ENCODE assay signal across 22 mouse cellular contexts in the genomic region with DNA sequence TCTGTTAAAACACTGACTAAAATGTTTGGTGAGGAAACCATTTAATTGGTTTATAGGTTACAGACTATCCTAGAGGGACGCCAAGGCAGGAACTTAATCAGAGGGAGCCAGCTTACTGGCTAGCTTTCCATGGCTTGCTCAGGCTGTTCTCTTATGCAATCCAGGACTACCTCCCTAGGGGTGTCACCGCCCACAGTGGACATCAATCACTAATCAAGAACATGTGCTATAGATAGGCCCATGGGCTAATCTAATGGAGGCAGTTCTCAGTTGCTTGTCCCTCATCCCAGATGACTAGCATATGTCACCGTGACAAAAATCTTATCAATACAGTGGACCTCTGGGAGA. TPM values are rescaled to one million over a fixed set of nuclear protein-coding genes. Genes with fewer than 3 reads are reported as not detected.
DNase-seq lines count a peak whose midpoint lies in the region; ATAC-seq lines count a peak whose summit lies in the region.
"Had no signal": no experiment of that assay in that cellular context is flagged by ENCODE, and none has a peak within 500 bp of the region (broad histone marks: within the 10 kb centered on the region; RNA-seq: fewer than 3 reads in every experiment).

No protein-coding gene starts in this region.

- ATAC-seq in intestine, embryonic 15.5 days = no peak
- ATAC-seq: CD4-positive, CD25-positive, alpha-beta regulatory T cell, adult 4 months; forebrain, embryonic 13.5 days; forebrain, embryonic 15.5 days; forebrain, postnatal 0 days had no signal

- peak; percentile 54 for DNase-seq in heart, adult 11 months
- no peak for DNase-seq in heart, postnatal 25 days (ENCODE audit: low spot score)
- DNase-seq in NIH3T3 (ENCODE audit: low read depth) = peak; percentile 25
- DNase-seq in gonadal fat pad, adult 2 months (ENCODE audit: low read depth) = peak; percentile 33
- DNase-seq: adrenal gland, adult 2 months; adrenal gland, postnatal 10 days; adrenal gland, postnatal 25 days; B cell, adult 2 months; cerebellum, adult 11 months; cerebellum, adult 18-20 months; cerebellum, adult 9-10 months; cerebellum, postnatal 10 days; cerebellum, postnatal 25 days; forebrain, postnatal 0 days had no signal

- 96% methylated on average over 3 of the region's 3 CpGs for WGBS in intestine, embryonic 15.5 days

- H3K27ac ChIP-seq in intestine, embryonic 15.5 days = no peak overlapping the region
- H3K27ac ChIP-seq: embryonic facial prominence, embryonic 10.5 days; embryonic facial prominence, embryonic 12.5 days; forebrain, embryonic 13.5 days; forebrain, embryonic 15.5 days had no signal

- H3K36me3 ChIP-seq in intestine, embryonic 15.5 days = peaks cover 16% of the 10 kb centered on the region; the same call in 1 of the 2 replicates

- H3K9ac ChIP-seq in intestine, embryonic 15.5 days = no peak overlapping the region
- H3K9ac ChIP-seq: embryonic facial prominence, embryonic 12.5 days; forebrain, embryonic 13.5 days; forebrain, embryonic 15.5 days; forebrain, postnatal 0 days had no signal

- H3K9me3 ChIP-seq in intestine, embryonic 15.5 days = no peaks in the 10 kb centered on the region
- H3K9me3 ChIP-seq: embryonic facial prominence, embryonic 10.5 days; embryonic facial prominence, embryonic 12.5 days; forebrain, embryonic 13.5 days; forebrain, embryonic 15.5 days; G1E had no signal

- H3K4me3 ChIP-seq in intestine, embryonic 15.5 days (replicated peaks) = no peak overlapping the region
- H3K4me3 ChIP-seq: embryonic facial prominence, embryonic 10.5 days; embryonic facial prominence, embryonic 12.5 days; forebrain, embryonic 13.5 days; forebrain, embryonic 15.5 days had no signal

- H3K4me1 ChIP-seq in intestine, embryonic 15.5 days (replicated peaks) = no peaks in the 10 kb centered on the region
- H3K4me1 ChIP-seq: embryonic facial prominence, embryonic 10.5 days; embryonic facial prominence, embryonic 12.5 days; forebrain, embryonic 13.5 days; forebrain, embryonic 15.5 days had no signal

- no peaks in the 10 kb centered on the region for H3K27me3 ChIP-seq in intestine, embryonic 15.5 days (replicated peaks)
- H3K27me3 ChIP-seq: CH12.LX; embryonic facial prominence, embryonic 12.5 days; forebrain, embryonic 13.5 days; forebrain, embryonic 15.5 days had no signal

- intact Hi-C loops in heart, postnatal 25 days (cut with DNase I) = no loop called here

- H3K4me2 ChIP-seq in intestine, embryonic 15.5 days (replicated peaks) = no peak overlapping the region
- H3K4me2 ChIP-seq: embryonic facial prominence, embryonic 12.5 days; forebrain, embryonic 13.5 days; forebrain, embryonic 15.5 days had no signal

RNA-seq across cellular contexts. Expression of a gene that starts 18.7 kb away (rescaled TPM):
- total RNA-seq in heart, postnatal 25 days (2021) = 100 to 1,000 TPM; 126 to 148 TPM
- polyA plus RNA-seq in gonadal fat pad, adult 2 months (2012; rRNA removed) = 181 and 216 TPM in 2 replicates
- polyA plus RNA-seq in intestine, embryonic 15.5 days (2015; fragmentation: Nextera tagmentation; extraction: Ambion mirVana) = 166 and 185 TPM in 2 replicates

RNA-seq across cellular contexts. Expression of a gene that starts 47.7 kb away (rescaled TPM):
- total RNA-seq in heart, postnatal 25 days (2021) = 1 to 10 TPM; 1.4 to 1.5 TPM
- polyA plus RNA-seq in gonadal fat pad, adult 2 months (2012; rRNA removed) = 1.4 and 2.0 TPM in 2 replicates
- 0.57 and 0.63 TPM in 2 replicates for polyA plus RNA-seq in intestine, embryonic 15.5 days (2015; fragmentation: Nextera tagmentation; extraction: Ambion mirVana)
- total RNA-seq: CH12.LX had no signal
- polyA plus RNA-seq: CD4-positive, CD25-positive, alpha-beta regulatory T cell, adult 4 months had no signal

RNA-seq across cellular contexts. Expression of a gene that starts 47.8 kb away (rescaled TPM):
- 10 to 100 TPM; 38.3 to 38.6 TPM for total RNA-seq in heart, postnatal 25 days (2021)
- 80.8 and 84.8 TPM in 2 replicates for polyA plus RNA-seq in gonadal fat pad, adult 2 months (2012; rRNA removed)
- polyA plus RNA-seq in intestine, embryonic 15.5 days (2015; fragmentation: Nextera tagmentation; extraction: Ambion mirVana) = 50.2 and 56.2 TPM in 2 replicates
